Mouse (Mus musculus) erythroblast, embryonic 14.5 days (primary cell): ENCODE results near the gene Naaa.

ENCODE experiments used
- GATA1 ChIP-seq: IDR thresholded peaks from 2 replicates; pipeline ENCODE4 v1.6.1; 2012; ENCODE audit warnings: low read length, inconsistent platforms, mixed read lengths
- TAL1 ChIP-seq: IDR thresholded peaks from 3 replicates; pipeline ENCODE4 v1.6.1; 2012; ENCODE audit warnings: low read length, inconsistent platforms, mixed read lengths

DNA sequence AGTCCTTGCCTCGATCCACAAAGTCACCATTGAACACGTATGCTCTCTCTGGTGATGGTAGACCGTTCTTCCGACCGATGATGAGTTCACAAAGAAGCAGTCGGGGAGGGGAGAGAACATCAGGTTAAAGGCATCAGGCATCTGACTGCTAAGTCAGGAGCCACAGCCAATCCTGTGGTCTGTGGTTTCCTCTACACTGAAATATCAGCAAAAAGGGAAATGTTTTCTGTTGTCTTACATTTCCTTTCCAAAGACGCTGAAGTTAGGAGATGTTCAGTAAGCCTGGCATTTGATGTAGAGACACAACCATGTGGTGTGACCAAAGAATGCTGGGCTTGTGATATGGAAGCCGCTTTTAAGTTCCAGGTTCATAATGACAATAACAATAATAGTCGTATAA is 32.5 kb downstream of the Naaa start:
- no peak for TF ChIP-seq GATA1
- TF ChIP-seq TAL1, result no peak
